Mouse (Mus musculus): ENCODE measurements around the gene Utp11.

DNA sequence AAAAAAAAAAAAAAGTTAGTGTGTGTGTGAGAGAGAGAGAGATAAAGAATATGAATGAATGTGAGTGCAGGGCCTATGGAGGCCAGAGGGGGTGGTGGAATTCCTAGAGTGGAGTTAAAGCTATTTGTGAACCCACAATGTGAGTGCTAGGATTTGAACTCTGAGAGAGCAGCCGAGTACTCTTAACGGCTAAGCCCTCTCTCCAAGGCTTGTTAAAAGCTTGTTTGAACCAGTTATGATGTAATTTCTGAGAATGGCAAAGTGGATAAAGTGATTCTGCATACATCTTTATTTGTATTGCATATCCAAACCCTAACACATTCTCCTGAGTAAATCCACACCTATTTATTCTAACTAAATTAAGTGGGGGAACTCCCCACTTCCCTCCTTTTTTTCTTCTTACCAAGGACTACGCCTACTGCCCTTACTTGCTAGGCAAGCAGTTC lies 961 bp downstream of the Utp11 start:
- 0 out of 2 replicates have a peak, but pooled peaks have one; percentile 6 for TF ChIP-seq CTCF (IDR thresholded peaks at IDR 0.05; ENCODE audit: low read depth)
- peak; percentile 55 for TF ChIP-seq EP300 (optimal IDR thresholded peaks at IDR 0.05)
